Mouse (Mus musculus) kidney, postnatal 0 days (tissue): ENCODE measurements around the gene Hist1h3f. TPM values are rescaled to one million over a fixed set of nuclear protein-coding genes. Genes with fewer than 3 reads are reported as not detected.
"Not testable (repeated sequence)": the region's sequence is repeated elsewhere in the genome, so short reads cannot be mapped to it uniquely, and the experiment has no call there.

ENCODE experiments used
- ATAC-seq: fragments of 200-750 bp; cut with Nextera tagmentation; replicated peaks from 2 replicates; pipeline ENCODE4 v1.8.0; 2017; ENCODE audit warnings: low read depth, moderate number of reproducible peaks, moderate TSS enrichment, moderate library complexity; ENCODE audit not compliant: low FRiP score
- DNase-seq: peaks from one replicate; pipeline ENCODE4 v3.0.0-alpha.2; 2016; ENCODE audit warnings: low spot score
- H3K27ac ChIP-seq: fragments of 300-500 bp; sonication (generic); 2 replicates; pipeline ENCODE4 v1.5.1; 2014; ENCODE audit warnings: mild to moderate bottlenecking
- H3K27me3 ChIP-seq: fragments of 300-500 bp; sonication (generic); 2 replicates; pipeline ENCODE4 v1.6.1; 2014; ENCODE audit warnings: low read length, mixed read lengths; ENCODE audit not compliant: insufficient read depth
- H3K36me3 ChIP-seq: fragments of 300-500 bp; sonication (generic); 2 replicates; pipeline ENCODE4 v1.6.1; 2014; ENCODE audit warnings: low read length, mixed read lengths; ENCODE audit not compliant: insufficient read depth
- H3K4me1 ChIP-seq: fragments of 300-500 bp; sonication (generic); replicated peaks from 2 replicates; pipeline ENCODE4 v1.6.1; 2014; ENCODE audit warnings: antibody characterized with exemption, low read length, mixed read lengths; ENCODE audit not compliant: insufficient read depth
- H3K4me2 ChIP-seq: fragments of 300-500 bp; sonication (generic); 2 replicates; pipeline ENCODE4 v1.6.1; 2014; ENCODE audit warnings: mild to moderate bottlenecking, low read length, moderate library complexity, mixed read lengths
- H3K4me3 ChIP-seq: fragments of 300-500 bp; sonication (generic); replicated peaks from 2 replicates; pipeline ENCODE4 v1.5.1; 2014; ENCODE audit warnings: low read depth, low read length
- H3K9ac ChIP-seq: fragments of 300-500 bp; sonication (generic); 2 replicates; pipeline ENCODE4 v1.6.1; 2014; ENCODE audit warnings: low read depth, low read length
- H3K9me3 ChIP-seq: fragments of 300-500 bp; sonication (generic); replicated peaks from 2 replicates; pipeline ENCODE4 v1.6.1; 2016; ENCODE audit warnings: low read length, inconsistent platforms, mixed read lengths
- CTCF ChIP-seq: IDR thresholded peaks from 2 replicates; pipeline ENCODE4 v1.5.1; 2016; ENCODE audit warnings: antibody characterized with exemption, low read depth, mild to moderate bottlenecking, moderate library complexity
- WGBS: fragments of 180-500 bp; shearing (Covaris S2); extraction: QIAGEN DNeasy Blood & Tissue Kit; methylation state at CpG from one replicate; pipeline ENCODE4 v1.1.7; 2014; 5-methylcytosine and 5-hydroxymethylcytosine counted together
- polyA plus RNA-seq: library from polyadenylated mRNA; unstranded; fragments of >200 nt; fragmentation: Nextera tagmentation; extraction: Ambion mirVana; gene quantifications from 2 replicates; pipeline ENCODE4 v1.2.1, GENCODE M21; 2015

Hist1h3f gene
- polyA plus RNA-seq, 1 experiment from 2014 or later: 0.83 TPM

DNA sequence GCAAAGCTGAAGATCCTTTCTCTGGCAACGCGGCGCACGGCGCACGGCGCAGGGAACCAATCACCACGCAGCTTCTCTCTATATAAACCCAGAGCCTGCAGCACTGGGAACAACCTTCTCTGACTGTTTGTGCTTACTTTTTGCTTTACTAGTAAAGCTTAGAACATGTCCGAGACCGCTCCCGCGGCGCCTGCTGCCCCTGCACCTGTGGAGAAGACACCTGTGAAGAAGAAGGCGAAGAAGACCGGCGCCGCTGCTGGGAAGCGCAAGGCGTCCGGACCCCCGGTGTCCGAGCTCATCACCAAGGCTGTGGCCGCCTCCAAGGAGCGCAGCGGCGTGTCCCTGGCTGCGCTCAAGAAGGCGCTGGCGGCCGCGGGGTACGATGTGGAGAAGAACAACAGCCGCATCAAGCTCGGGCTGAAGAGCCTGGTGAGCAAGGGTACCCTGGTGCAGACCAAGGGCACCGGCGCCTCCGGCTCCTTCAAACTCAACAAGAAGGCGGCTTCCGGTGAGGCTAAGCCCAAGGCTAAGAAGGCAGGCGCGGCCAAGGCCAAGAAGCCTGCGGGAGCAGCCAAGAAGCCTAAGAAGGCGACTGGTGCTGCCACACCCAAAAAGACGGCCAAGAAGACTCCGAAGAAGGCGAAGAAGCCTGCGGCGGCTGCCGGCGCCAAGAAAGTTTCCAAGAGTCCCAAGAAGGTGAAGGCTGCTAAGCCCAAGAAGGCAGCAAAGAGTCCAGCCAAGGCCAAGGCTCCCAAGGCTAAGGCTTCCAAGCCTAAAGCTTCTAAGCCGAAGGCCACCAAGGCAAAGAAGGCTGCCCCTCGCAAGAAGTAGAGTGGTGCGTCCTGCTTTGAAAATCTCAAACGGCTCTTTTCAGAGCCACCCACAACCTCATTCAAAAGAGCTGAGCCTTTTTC, 11.3 kb downstream of the Hist1h3f start:
- H3K27ac ChIP-seq: peak overlapping the region; percentile 98
- under 1% methylated on average over 54 of the region's 54 CpGs for WGBS
- peak overlapping the region; percentile 44 for H3K4me3 ChIP-seq
- H3K9ac ChIP-seq: peak overlapping the region; percentile 88
- no peaks in the 10 kb centered on the region for H3K4me1 ChIP-seq
- peak; percentile 94 for DNase-seq
- H3K4me2 ChIP-seq: peak overlapping the region; percentile 95
- TF ChIP-seq CTCF: no peak
- ATAC-seq: peak; percentile 86
- no peaks in the 10 kb centered on the region for H3K36me3 ChIP-seq
- no peaks in the 10 kb centered on the region for H3K27me3 ChIP-seq
- no peaks in the 10 kb centered on the region for H3K9me3 ChIP-seq

DNA sequence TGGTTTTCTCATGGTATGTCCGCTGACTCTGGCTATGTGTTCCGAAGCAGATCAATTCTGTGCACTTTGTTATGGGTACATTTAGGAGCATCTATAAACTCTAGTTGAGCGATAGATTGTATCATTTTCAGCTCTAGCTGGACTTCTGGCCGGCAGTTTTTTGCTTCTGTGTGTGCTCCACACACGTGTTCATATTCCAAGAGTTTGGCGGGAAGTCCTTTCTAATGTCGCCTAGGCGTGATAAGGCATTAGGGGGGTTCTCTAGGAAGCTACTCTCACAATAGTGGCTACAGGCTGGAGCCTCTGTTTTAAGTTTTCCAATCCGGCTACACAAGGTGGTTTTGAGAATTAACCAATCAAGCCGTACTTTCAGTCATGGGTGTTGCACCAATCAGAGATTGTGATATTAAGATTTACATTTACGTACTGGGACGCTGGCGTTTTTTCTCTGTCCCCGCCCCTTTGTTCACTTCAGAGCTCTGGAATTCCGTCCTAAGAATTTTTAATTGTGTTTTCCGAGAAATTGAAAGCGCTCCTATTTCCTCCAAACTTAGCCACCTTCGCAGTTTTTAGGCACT, 12.1 kb downstream of the Hist1h3f start:
- no peaks in the 10 kb centered on the region for H3K9me3 ChIP-seq
- no peak for TF ChIP-seq CTCF
- peak overlapping the region; percentile 95 for H3K4me2 ChIP-seq
- ATAC-seq: peak; percentile 71
- no peaks in the 10 kb centered on the region for H3K27me3 ChIP-seq
- no peaks in the 10 kb centered on the region for H3K36me3 ChIP-seq
- peak overlapping the region; percentile 88 for H3K9ac ChIP-seq
- no peaks in the 10 kb centered on the region for H3K4me1 ChIP-seq
- H3K27ac ChIP-seq: peak overlapping the region; percentile 98
- DNase-seq: peak; percentile 99
- WGBS: under 1% methylated on average over 18 of the region's 18 CpGs
- H3K4me3 ChIP-seq: peak overlapping the region; percentile 44

DNA sequence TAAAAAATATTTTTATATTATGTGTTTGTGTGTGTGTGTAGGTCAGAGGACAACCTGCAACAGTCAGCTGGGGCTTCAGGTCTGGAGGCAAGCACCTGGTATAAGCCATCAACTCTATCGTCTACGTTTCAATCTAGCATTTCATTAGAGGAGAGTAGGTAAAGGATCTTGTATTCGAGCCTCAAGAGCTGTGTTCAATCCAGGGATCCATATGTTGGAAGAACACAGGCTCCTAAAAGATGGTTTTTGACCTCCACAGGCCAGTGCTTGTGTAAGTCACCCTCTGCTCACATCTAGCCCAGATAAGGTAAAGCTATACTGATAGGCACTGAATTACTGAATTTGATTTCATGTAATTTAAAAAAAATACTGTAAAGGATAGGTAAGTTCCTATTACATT, 13.1 kb downstream of the Hist1h3f start:
- Histone ChIP-seq H3K4me2 (peak overlapping the region; percentile 95), H3K9ac (no peak overlapping the region), H3K4me3 (no peak overlapping the region), H3K36me3 (no peaks in the 10 kb centered on the region), H3K27me3 (no peaks in the 10 kb centered on the region), H3K4me1 (no peaks in the 10 kb centered on the region), H3K9me3 (no peaks in the 10 kb centered on the region), H3K27ac (no peak overlapping the region)
- DNase-seq: no peak
- TF ChIP-seq CTCF: no peak
- 62% methylated on average over 3 of the region's 3 CpGs for WGBS
- no peak for ATAC-seq

DNA sequence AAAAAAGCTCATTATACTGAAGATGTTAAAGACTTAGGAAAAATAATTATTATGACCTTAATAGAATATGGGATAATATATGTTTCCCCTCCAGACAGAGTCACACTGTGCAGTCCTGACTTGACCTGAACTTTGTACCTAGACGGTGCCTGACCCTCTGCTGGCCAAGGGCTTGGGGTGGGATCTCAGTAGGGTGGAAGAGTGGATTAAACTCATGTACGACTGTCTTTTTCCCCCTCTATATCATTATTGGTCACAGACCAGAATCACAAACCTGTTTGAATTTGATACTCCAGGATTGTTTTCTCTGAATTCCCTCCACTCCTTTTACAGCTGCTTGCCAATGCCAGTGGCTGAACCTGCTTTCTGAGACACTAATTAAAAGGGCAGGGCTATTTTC, 16.8 kb downstream of the Hist1h3f start:
- not testable (repeated sequence) for H3K27ac ChIP-seq, H3K36me3 ChIP-seq, H3K4me3 ChIP-seq, H3K4me1 ChIP-seq, DNase-seq, ATAC-seq, H3K9ac ChIP-seq, H3K27me3 ChIP-seq, H3K9me3 ChIP-seq
- WGBS: 9% methylated on average over 2 of the region's 2 CpGs
- H3K4me2 ChIP-seq: 0 out of 2 replicates have a peak overlapping the region, but pooled peaks have one; percentile 13

- H3K4me2 ChIP-seq: peak overlapping the region; percentile 76
Observed at GRCm38 (mm10) chr13:23561531-23561882, 17.7 kb downstream of the Hist1h3f start.

GRCm38 (mm10) chr13:23561883-23562659, 18.2 kb downstream of the Hist1h3f start, which contains the start of gene Hist1h3e:
Gene Hist1h3e (minus strand): TSS chr13:23562369.
- H3K36me3 ChIP-seq: not testable (repeated sequence)

More at GRCm38 (mm10) chr13:23561531-23561882, 17.7 kb downstream of the Hist1h3f start:
- H3K4me1 ChIP-seq, DNase-seq, H3K27me3 ChIP-seq, H3K9me3 ChIP-seq, H3K36me3 ChIP-seq, ATAC-seq: not testable (repeated sequence)
- Histone ChIP-seq H3K27ac (peak overlapping the region; percentile 96), H3K9ac (peak overlapping the region; percentile 61; the same call in 1 of the 2 replicates), H3K4me3 (peak overlapping the region; percentile 25)
- WGBS: 0% methylated on average over 2 of the region's 5 CpGs

More at GRCm38 (mm10) chr13:23561883-23562659, 18.2 kb downstream of the Hist1h3f start, which contains the start of gene Hist1h3e:
- WGBS: under 1% methylated on average over 42 of the region's 67 CpGs
- not testable (repeated sequence) for H3K4me1 ChIP-seq, H3K27me3 ChIP-seq, H3K9me3 ChIP-seq
- DNase-seq (peak; percentile 99), ATAC-seq (peak; percentile 91)
- Histone ChIP-seq H3K27ac (peak within 1 kb of the TSS; percentile 96), H3K4me2 (peak within 1 kb of the TSS; percentile 76), H3K4me3 (peak within 1 kb of the TSS; percentile 25), H3K9ac (peak within 1 kb of the TSS; percentile 61)
